Mouse (Mus musculus): ENCODE measurements at regions not wholly inside any gene's neighbourhood (a gene's known extent, or its start where the extent isn't known, plus 50 kb on each side); places are given as distances from the start of the nearest gene placed in this dataset.

- DNase-seq (ENCODE audit: low spot score in 2 of 2), result no peak
Observed at GRCm38 (mm10) chr3:52517808-52518207, 249.7 kb downstream of the Foxo1 start.

GRCm38 (mm10) chr3:52516691-52517090, 248.6 kb downstream of the Foxo1 start:
- DNase-seq (ENCODE audit: low spot score in 2 of 2), result no peak

- DNase-seq (ENCODE audit: low spot score in 2 of 2), result no peak
Observed at GRCm38 (mm10) chr3:52512761-52513160, 244.6 kb downstream of the Foxo1 start.

GRCm38 (mm10) chr3:52511549-52511948, 243.4 kb downstream of the Foxo1 start:
- DNase-seq (ENCODE audit: low spot score in 2 of 2), result no peak

GRCm38 (mm10) chr3:52510831-52511230, 242.7 kb downstream of the Foxo1 start:
- no peak for DNase-seq (ENCODE audit: low spot score in 2 of 2)

- peak; percentile 61 to 75 for DNase-seq (ENCODE audit: low spot score in 2 of 2)
Observed at GRCm38 (mm10) chr3:52510088-52510765, 242.1 kb downstream of the Foxo1 start.

GRCm38 (mm10) chr3:52503925-52504324, 235.8 kb downstream of the Foxo1 start:
- DNase-seq (ENCODE audit: low spot score in 2 of 2), result peak; percentile 22 to 74

- DNase-seq (ENCODE audit: low spot score in 2 of 2), result no peak
Observed at GRCm38 (mm10) chr3:52502223-52502622, 234.1 kb downstream of the Foxo1 start.

GRCm38 (mm10) chr3:52501614-52502013, 233.5 kb downstream of the Foxo1 start:
- no peak for DNase-seq (ENCODE audit: low spot score in 2 of 2)

GRCm38 (mm10) chr3:52500026-52500425, 231.9 kb downstream of the Foxo1 start:
- no peak for DNase-seq (ENCODE audit: low spot score in 2 of 2)

GRCm38 (mm10) chr3:52499581-52499980, 231.4 kb downstream of the Foxo1 start:
- DNase-seq (ENCODE audit: low spot score in 2 of 2), result no peak

GRCm38 (mm10) chr3:52498506-52499228, 230.5 kb downstream of the Foxo1 start:
- DNase-seq (ENCODE audit: low spot score in 2 of 2), result no peak

- no peak for DNase-seq (ENCODE audit: low spot score in 2 of 2)
Observed at GRCm38 (mm10) chr3:52496965-52497364, 228.8 kb downstream of the Foxo1 start.

- no peak for DNase-seq (ENCODE audit: low spot score in 2 of 2)
Observed at GRCm38 (mm10) chr3:52495401-52495800, 227.3 kb downstream of the Foxo1 start.

- DNase-seq (ENCODE audit: low spot score in 2 of 2), result no peak
Observed at GRCm38 (mm10) chr3:52494924-52495323, 226.8 kb downstream of the Foxo1 start.

- no peak for DNase-seq (ENCODE audit: low spot score in 2 of 2)
Observed at GRCm38 (mm10) chr3:52479186-52479585, 211.1 kb downstream of the Foxo1 start.

- no peak for DNase-seq (ENCODE audit: low spot score in 2 of 2)
Observed at GRCm38 (mm10) chr3:52469900-52470299, 201.8 kb downstream of the Foxo1 start.

- no peak for DNase-seq (ENCODE audit: low spot score in 2 of 2)
Observed at GRCm38 (mm10) chr3:52469397-52469796, 201.3 kb downstream of the Foxo1 start.

GRCm38 (mm10) chr3:52468326-52468725, 200.2 kb downstream of the Foxo1 start:
- DNase-seq (ENCODE audit: low spot score in 2 of 2), result no peak

GRCm38 (mm10) chr3:52467876-52468275, 199.7 kb downstream of the Foxo1 start:
- DNase-seq (ENCODE audit: low spot score in 2 of 2), result no peak

- DNase-seq (ENCODE audit: low spot score in 2 of 2), result no peak
Observed at GRCm38 (mm10) chr3:52466984-52467565, 198.9 kb downstream of the Foxo1 start.

- no peak for DNase-seq (ENCODE audit: low spot score in 2 of 2)
Observed at GRCm38 (mm10) chr3:52466571-52466970, 198.4 kb downstream of the Foxo1 start.

Data from layer of hippocampus, adult 18-20 months (tissue).